Mouse (Mus musculus): ENCODE results near the gene Ccdc149. TPM values are rescaled to one million over a fixed set of nuclear protein-coding genes. Genes with fewer than 3 reads are reported as not detected.

The Ccdc149 gene
- total and polyA plus RNA-seq, 3 experiments: not detected

GRCm38 (mm10) chr5:52362776-52363467 is 108.4 kb downstream of the Ccdc149 start:
- Histone ChIP-seq H3K27me3 (ENCODE audit: control insufficient read depth in 1 of 2, insufficient read depth in 2 of 2, low read length in 2 of 2) (no peaks in the 10 kb centered on the region), H3K4me1 (ENCODE audit: control insufficient read depth in 1 of 2, insufficient read depth in 2 of 2, low read length in 2 of 2) (no peaks in the 10 kb centered on the region), H3K9me3 (replicated peaks; ENCODE audit: insufficient read depth, low read length) (no peaks in the 10 kb centered on the region), H3K9ac (ENCODE audit: control insufficient read depth, low read depth, low read length, poor library complexity, severe bottlenecking) (no peak overlapping the region), H3K79me2 (ENCODE audit: control insufficient read depth, insufficient read depth, low read length, poor library complexity) (no peaks in the 10 kb centered on the region), H3K36me3 (ENCODE audit: control insufficient read depth in 1 of 2, insufficient read depth in 2 of 2, low read length in 2 of 2) (no peaks in the 10 kb centered on the region), H3K27ac (ENCODE audit: control insufficient read depth, low read depth, low read length) (no peak overlapping the region), H3K4me3 (ENCODE audit: control insufficient read depth in 1 of 2, insufficient read depth in 1 of 2, low read depth in 2 of 2, low read length in 2 of 2) (no peak overlapping the region)
- DNase-seq (ENCODE audit: low read depth, low spot score): no peak
- TF ChIP-seq ETS1 (IDR thresholded peaks at IDR 0.05; ENCODE audit: low read depth, low read length) (no peak), CTCF (IDR thresholded peaks at IDR 0.05 in 2 of 3, conservative IDR thresholded peaks at IDR 0.05 in 1 of 3; ENCODE audit: control insufficient read depth in 1 of 3, insufficient read depth in 1 of 3, low read depth in 2 of 3, low read length in 3 of 3, poor library complexity in 1 of 3, severe bottlenecking in 1 of 3) (no peak), TAL1 (IDR thresholded peaks at IDR 0.05; ENCODE audit: low read length) (no peak)

- no peak for TF ChIP-seq CHD1 (IDR thresholded peaks at IDR 0.05; ENCODE audit: low read depth, low read length)
- no peak for TF ChIP-seq MAX (IDR thresholded peaks at IDR 0.05; ENCODE audit: low read length)
- no peak for TF ChIP-seq SMC3 (IDR thresholded peaks at IDR 0.05; ENCODE audit: low read depth, low read length)
- TF ChIP-seq ZKSCAN1 (IDR thresholded peaks at IDR 0.05; ENCODE audit: low read depth, low read length): no peak
- no peak for TF ChIP-seq E2F4 (IDR thresholded peaks at IDR 0.05; ENCODE audit: borderline replicate concordance, low read depth, low read length)
- TF ChIP-seq GATA1 (IDR thresholded peaks at IDR 0.05; ENCODE audit: low read depth, low read length): no peak
- no peak for TF ChIP-seq TAL1 (IDR thresholded peaks at IDR 0.05; ENCODE audit: low read length)
- TF ChIP-seq NRF1 (IDR thresholded peaks at IDR 0.05; ENCODE audit: insufficient read depth, low read depth, low read length, poor library complexity, severe bottlenecking): no peak
- no peak for TF ChIP-seq BHLHE40 (IDR thresholded peaks at IDR 0.05; ENCODE audit: borderline replicate concordance, low read depth, low read length)
- no peak for TF ChIP-seq POLR2AphosphoS2 (IDR thresholded peaks at IDR 0.05; ENCODE audit: low read length)
- TF ChIP-seq USF2 (IDR thresholded peaks at IDR 0.05; ENCODE audit: borderline replicate concordance in 1 of 2, insufficient read depth in 1 of 2, low read depth in 1 of 2, low read length in 2 of 2): no peak
- no peak for TF ChIP-seq HCFC1 (IDR thresholded peaks at IDR 0.05; ENCODE audit: low read depth, low read length)
- TF ChIP-seq RCOR1 (IDR thresholded peaks at IDR 0.05; ENCODE audit: low read depth, low read length): no peak
- TF ChIP-seq TCF12 (IDR thresholded peaks at IDR 0.05; ENCODE audit: low read depth, low read length): no peak
- H3K27me3 ChIP-seq (ENCODE audit: control insufficient read depth in 1 of 2, insufficient read depth in 2 of 2, low read length in 2 of 2): no peaks in the 10 kb centered on the region
- no peak for DNase-seq (ENCODE audit: low read depth, low spot score)
Observed at GRCm38 (mm10) chr5:52360286-52361049, 110.9 kb downstream of the Ccdc149 start.

More at GRCm38 (mm10) chr5:52360286-52361049, 110.9 kb downstream of the Ccdc149 start:
- Histone ChIP-seq H3K4me1 (ENCODE audit: control insufficient read depth in 1 of 2, insufficient read depth in 2 of 2, low read length in 2 of 2) (no peaks in the 10 kb centered on the region), H3K9ac (ENCODE audit: control insufficient read depth, low read depth, low read length, poor library complexity, severe bottlenecking) (no peak overlapping the region), H3K27ac (ENCODE audit: control insufficient read depth, low read depth, low read length) (no peak overlapping the region), H3K36me3 (ENCODE audit: control insufficient read depth in 1 of 2, insufficient read depth in 2 of 2, low read length in 2 of 2) (no peaks in the 10 kb centered on the region), H3K4me3 (ENCODE audit: control insufficient read depth in 1 of 2, insufficient read depth in 1 of 2, low read depth in 2 of 2, low read length in 2 of 2) (no peak overlapping the region), H3K79me2 (ENCODE audit: control insufficient read depth, insufficient read depth, low read length, poor library complexity) (no peaks in the 10 kb centered on the region), H3K9me3 (replicated peaks; ENCODE audit: insufficient read depth, low read length) (no peaks in the 10 kb centered on the region)

Data from MEL (cell line).